Comparison of ENCODE assay signal across 9 mouse cellular contexts in genomic region chr11:90382005-90382611, GRCm38 (mm10). TPM values are rescaled to one million over a fixed set of nuclear protein-coding genes. Genes with fewer than 3 reads are reported as not detected.
DNase-seq lines count a peak whose midpoint lies in the region; ATAC-seq and TF ChIP-seq lines count a peak whose summit lies in the region.
"Had no signal": no experiment of that assay in that cellular context is flagged by ENCODE, and none has a peak within 500 bp of the region (broad histone marks: within the 10 kb centered on the region; RNA-seq: fewer than 3 reads in every experiment).

No protein-coding gene starts in this region.

- intact Hi-C loops in left cerebral cortex, postnatal 14 days (cut with DNase I), result no loop called here

- TF ChIP-seq POLR2A in cortical plate, adult 2 months (IDR thresholded peaks at IDR 0.05; ENCODE audit: extremely low read depth, insufficient read depth, low read length), result no peak
- no peak for TF ChIP-seq POLR2A in thymus, adult 2 months (IDR thresholded peaks at IDR 0.05; ENCODE audit: control insufficient read depth, extremely low read depth, insufficient read depth, low read length, poor library complexity)

- peak; percentile 89 for ATAC-seq in intestine, embryonic 15.5 days
- ATAC-seq in midbrain, embryonic 13.5 days, result peak; percentile 86

- peak overlapping the region; percentile 41; the same call in 1 of the 2 replicates for H3K27ac ChIP-seq in cortical plate, adult 2 months (ENCODE audit: insufficient read depth, low read length)
- 0 out of 2 replicates have a peak overlapping the region, but pooled peaks have one; percentile 72 for H3K27ac ChIP-seq in intestine, embryonic 15.5 days
- peak overlapping the region; percentile 44; the same call in 1 of the 2 replicates for H3K27ac ChIP-seq in midbrain, embryonic 13.5 days
- H3K27ac ChIP-seq in thymus, adult 2 months (ENCODE audit: control insufficient read depth, insufficient read depth, low read length), result no peak overlapping the region
- H3K27ac ChIP-seq: macrophage had no signal

- H3K36me3 ChIP-seq in intestine, embryonic 15.5 days, result no peaks in the 10 kb centered on the region
- H3K36me3 ChIP-seq in midbrain, embryonic 13.5 days, result no peaks in the 10 kb centered on the region
- H3K36me3 ChIP-seq in thymus, adult 2 months (ENCODE audit: control insufficient read depth, insufficient read depth, low read length), result no peaks in the 10 kb centered on the region

- H3K4me2 ChIP-seq in intestine, embryonic 15.5 days (replicated peaks), result peak overlapping the region; percentile 31; the same call in 1 of the 2 replicates
- no peak overlapping the region for H3K4me2 ChIP-seq in midbrain, embryonic 13.5 days (replicated peaks)

- H3K4me1 ChIP-seq in cortical plate, adult 2 months (ENCODE audit: control insufficient read depth, insufficient read depth, low read length), result peaks cover 13% of the 10 kb centered on the region
- peaks cover 8% of the 10 kb centered on the region for H3K4me1 ChIP-seq in intestine, embryonic 15.5 days (replicated peaks)
- peaks cover 13% of the 10 kb centered on the region for H3K4me1 ChIP-seq in midbrain, embryonic 13.5 days (replicated peaks)
- no peaks in the 10 kb centered on the region for H3K4me1 ChIP-seq in thymus, adult 2 months (replicated peaks; ENCODE audit: control insufficient read depth, insufficient read depth, low read length)

- H3K9ac ChIP-seq in intestine, embryonic 15.5 days, result no peak overlapping the region
- H3K9ac ChIP-seq in midbrain, embryonic 13.5 days (replicated peaks), result peak overlapping the region; percentile 29; the same call in 1 of the 2 replicates

- H3K4me3 ChIP-seq in cortical plate, adult 2 months (ENCODE audit: insufficient read depth, low read length), result no peak overlapping the region; the same call in 1 of the 2 replicates
- H3K4me3 ChIP-seq in intestine, embryonic 15.5 days (replicated peaks), result no peak overlapping the region
- H3K4me3 ChIP-seq in midbrain, embryonic 13.5 days (replicated peaks), result no peak overlapping the region
- no peak overlapping the region for H3K4me3 ChIP-seq in thymus, adult 2 months (ENCODE audit: control insufficient read depth, insufficient read depth, low read length)

- WGBS in intestine, embryonic 15.5 days, result 22% methylated on average over 6 of the region's 6 CpGs
- WGBS in midbrain, embryonic 13.5 days, result 26% methylated on average over 6 of the region's 6 CpGs
- WGBS in thymus, adult 2 months, result 66% methylated on average over 6 of the region's 6 CpGs

- peak; percentile 86 for DNase-seq in adrenal gland, postnatal 14 days
- peak; percentile 99 for DNase-seq in heart, adult 11 months
- peak; percentile 70 to 71 for DNase-seq in left cerebral cortex, postnatal 14 days (ENCODE audit: low spot score in 2 of 2)
- DNase-seq in natural killer cell, adult 2 months (ENCODE audit: low spot score in 2 of 2), result no peak
- no peak for DNase-seq in thymus, adult 2 months

- TF ChIP-seq CTCF in cortical plate, adult 2 months (IDR thresholded peaks at IDR 0.05; ENCODE audit: extremely low read depth, insufficient read depth, low read length), result no peak
- TF ChIP-seq CTCF in thymus, adult 2 months (IDR thresholded peaks at IDR 0.05; ENCODE audit: borderline replicate concordance, control insufficient read depth, extremely low read depth, insufficient read depth, low read length, poor library complexity), result no peak

- no peaks in the 10 kb centered on the region for H3K9me3 ChIP-seq in intestine, embryonic 15.5 days
- H3K9me3 ChIP-seq in midbrain, embryonic 13.5 days, result no peaks in the 10 kb centered on the region

- H3K27me3 ChIP-seq in intestine, embryonic 15.5 days (replicated peaks), result no peaks in the 10 kb centered on the region
- H3K27me3 ChIP-seq in midbrain, embryonic 13.5 days, result peaks cover 24% of the 10 kb centered on the region
- H3K27me3 ChIP-seq in thymus, adult 2 months (ENCODE audit: control insufficient read depth, insufficient read depth, low read length), result no peaks in the 10 kb centered on the region

RNA-seq across cellular contexts. Expression of gene Hlf, which starts 8.6 kb away (rescaled TPM):
- 28.2 and 29.1 TPM in 2 replicates for total RNA-seq in adrenal gland, postnatal 14 days (2021)
- polyA plus RNA-seq in cortical plate, adult 2 months (2012; rRNA removed), result 121 and 125 TPM in 2 replicates
- 1.3 and 1.6 TPM in 2 replicates for polyA plus RNA-seq in intestine, embryonic 15.5 days (2015; fragmentation: Nextera tagmentation; extraction: Ambion mirVana)
- 10 to 100 TPM; 82.2 to 96.9 TPM for total RNA-seq in left cerebral cortex, postnatal 14 days (2021)
- 4.1 and 4.4 TPM in 2 replicates for polyA plus RNA-seq in midbrain, embryonic 13.5 days (2015; fragmentation: Nextera tagmentation; extraction: Ambion mirVana)
- polyA plus RNA-seq in thymus, adult 2 months (2012; rRNA removed), result 0.91 and 1.1 TPM in 2 replicates

Comparison
In these comparisons a context has a peak if more than half of its experiments do, and no peak if none do; other contexts are left out.
1. DNase-seq: peak in adrenal gland, postnatal 14 days (single experiment), heart, adult 11 months (single experiment) and left cerebral cortex, postnatal 14 days (2 of 2); none in natural killer cell, adult 2 months (0 of 2) and thymus, adult 2 months (single experiment).
2. RNA of gene Hlf, which starts 8.6 kb away (polyA plus RNA-seq): 121 to 125 TPM in cortical plate, adult 2 months; 4.1 to 4.4 TPM in midbrain, embryonic 13.5 days, 1.3 to 1.6 TPM in intestine, embryonic 15.5 days and 0.91 to 1.1 TPM in thymus, adult 2 months; every median in the first group is over 10 times any median in the second.